Mouse (Mus musculus): ENCODE data around the gene Prim2.

The Prim2 gene

GRCm38 (mm10) chr1:33471069-33471468 is 198.5 kb downstream of the Prim2 start:
- no peak for DNase-seq

DNA sequence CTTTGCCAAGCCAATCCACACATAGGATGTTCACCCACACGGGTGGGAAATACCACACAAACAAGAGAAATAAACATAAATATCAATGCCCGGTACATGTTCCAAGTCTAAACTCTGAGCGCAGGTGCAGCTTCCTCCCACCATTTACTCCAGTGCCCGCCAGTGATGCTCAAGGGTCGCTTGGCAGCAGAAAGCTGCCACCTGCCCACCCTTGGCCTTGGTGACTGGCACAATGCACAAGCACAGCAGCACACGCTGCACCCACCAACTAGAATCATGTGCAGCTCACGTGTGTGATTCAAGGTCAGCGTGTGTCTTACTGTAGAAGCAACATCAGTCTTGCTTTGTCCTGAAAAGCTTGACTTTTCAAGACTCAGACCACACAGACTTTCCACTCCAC is 199.4 kb downstream of the Prim2 start:
- DNase-seq, result no peak

- no peak for DNase-seq
These were observed 205.4 kb downstream of the Prim2 start for GRCm38 (mm10) chr1:33464234-33464633.

DNA sequence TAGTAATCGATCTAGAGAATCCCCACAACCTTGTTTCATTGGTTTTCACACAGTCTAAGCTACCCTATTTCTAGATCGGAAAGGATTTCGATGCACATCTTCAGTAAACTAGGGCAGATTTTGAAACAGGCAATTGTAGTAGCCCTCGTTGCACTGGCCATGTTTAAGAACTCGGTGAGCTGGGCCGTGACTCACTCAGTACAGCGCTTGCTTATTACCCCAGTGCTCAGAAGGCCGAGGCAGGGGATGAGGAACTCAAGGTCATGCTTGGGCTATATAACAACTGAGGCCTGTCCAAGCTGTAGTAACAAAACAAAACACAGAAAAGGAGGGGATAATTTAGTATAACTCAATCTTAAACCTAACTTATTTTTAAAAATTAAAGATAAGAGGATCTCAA is 208.9 kb downstream of the Prim2 start:
- DNase-seq, result no peak

DNA sequence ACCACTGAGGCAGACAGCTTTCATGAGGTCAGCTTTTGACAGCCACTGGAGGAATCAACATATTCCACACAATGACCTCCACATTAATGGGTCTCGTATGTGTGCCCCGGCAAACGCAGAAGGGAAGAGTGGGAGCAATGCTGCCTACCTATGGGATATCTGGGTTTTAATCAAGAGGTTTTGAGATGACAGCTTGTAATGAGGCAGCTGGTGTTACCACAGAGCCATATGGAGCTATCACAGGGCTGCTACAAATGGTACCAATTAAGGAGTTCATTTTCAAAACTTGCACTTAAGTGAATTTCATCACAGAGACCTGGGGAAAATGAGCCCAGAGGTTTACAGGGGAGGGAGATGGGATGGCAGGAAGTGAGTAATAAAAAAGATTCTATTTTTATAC is 209.3 kb downstream of the Prim2 start:
- no peak for DNase-seq

DNA sequence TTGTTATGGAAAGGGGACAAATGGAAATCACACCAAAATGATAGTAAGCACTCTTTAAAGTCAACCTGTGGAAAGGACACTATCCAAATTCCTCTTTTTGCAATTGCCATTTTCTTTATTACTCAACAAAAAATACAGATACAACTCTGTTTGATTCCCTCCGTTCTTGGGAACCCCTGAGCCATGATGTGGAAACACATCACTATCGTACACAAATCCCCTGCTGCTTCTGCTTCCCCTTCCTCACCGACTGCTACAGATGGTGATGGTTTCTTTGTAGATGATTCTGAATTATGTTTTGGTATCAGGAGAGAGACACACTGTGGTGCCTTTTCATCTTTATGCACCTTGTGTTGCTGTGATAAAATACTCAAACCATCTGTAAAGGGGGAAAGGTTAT is 210.6 kb downstream of the Prim2 start:
- DNase-seq, result no peak

GRCm38 (mm10) chr1:33454251-33454650 is 215.3 kb downstream of the Prim2 start:
- DNase-seq, result no peak

DNA sequence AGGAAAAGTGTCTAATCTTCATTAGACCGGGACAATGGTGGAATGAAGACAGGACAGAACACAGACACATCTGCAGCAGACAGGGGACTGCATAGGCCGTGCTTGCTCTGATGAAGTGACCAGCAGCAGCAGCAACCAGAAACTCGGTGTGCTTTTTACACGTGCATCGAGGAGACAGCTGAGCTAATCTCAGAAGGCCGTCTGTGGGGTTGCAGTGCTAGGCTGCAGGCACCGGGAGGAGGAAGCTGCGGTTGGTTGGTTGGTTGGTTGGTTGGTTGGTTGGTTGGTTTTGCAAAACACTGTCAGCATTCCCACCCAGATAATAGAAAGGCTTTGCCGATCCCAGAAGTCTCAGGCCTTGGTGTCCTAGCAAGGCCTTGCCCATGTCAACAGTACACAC is 216.3 kb downstream of the Prim2 start:
- DNase-seq, result no peak

- no peak for DNase-seq
These were observed 222.4 kb downstream of the Prim2 start for GRCm38 (mm10) chr1:33447179-33447578.

GRCm38 (mm10) chr1:33436167-33436566 is 233.4 kb downstream of the Prim2 start:
- DNase-seq, result no peak

All from liver (tissue).